Mouse (Mus musculus) cerebellum, postnatal 10 days (tissue): ENCODE results near the gene Mrps23.

Source experiments
- DNase-seq, 2 experiments: peaks; one replicate each; pipeline ENCODE4 v3.0.0; 2021; ENCODE audit warnings: mixed read lengths in 2 of 2

Mrps23 gene

DNA sequence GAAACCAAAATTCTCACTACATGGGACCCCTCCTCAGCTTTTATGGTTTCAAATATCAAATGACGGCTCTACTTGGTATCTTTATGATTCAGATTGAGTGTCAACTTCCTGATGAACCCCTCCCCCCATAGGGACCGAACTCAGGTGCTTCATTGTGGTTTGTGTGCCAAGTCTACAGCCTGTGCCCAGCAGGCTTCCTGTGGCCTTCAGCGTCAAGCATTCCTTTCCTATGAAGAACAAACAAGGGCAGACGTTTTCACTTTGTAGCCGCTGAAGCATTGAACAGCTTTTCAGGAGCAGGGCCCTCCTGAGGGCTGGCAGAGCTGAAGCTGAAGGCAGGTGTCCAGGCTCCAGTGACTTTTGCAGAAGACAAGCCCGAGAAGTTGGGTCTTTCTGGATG lies 9.6 kb downstream of the Mrps23 start:
- DNase-seq = peak; percentile 63 to 66

DNA sequence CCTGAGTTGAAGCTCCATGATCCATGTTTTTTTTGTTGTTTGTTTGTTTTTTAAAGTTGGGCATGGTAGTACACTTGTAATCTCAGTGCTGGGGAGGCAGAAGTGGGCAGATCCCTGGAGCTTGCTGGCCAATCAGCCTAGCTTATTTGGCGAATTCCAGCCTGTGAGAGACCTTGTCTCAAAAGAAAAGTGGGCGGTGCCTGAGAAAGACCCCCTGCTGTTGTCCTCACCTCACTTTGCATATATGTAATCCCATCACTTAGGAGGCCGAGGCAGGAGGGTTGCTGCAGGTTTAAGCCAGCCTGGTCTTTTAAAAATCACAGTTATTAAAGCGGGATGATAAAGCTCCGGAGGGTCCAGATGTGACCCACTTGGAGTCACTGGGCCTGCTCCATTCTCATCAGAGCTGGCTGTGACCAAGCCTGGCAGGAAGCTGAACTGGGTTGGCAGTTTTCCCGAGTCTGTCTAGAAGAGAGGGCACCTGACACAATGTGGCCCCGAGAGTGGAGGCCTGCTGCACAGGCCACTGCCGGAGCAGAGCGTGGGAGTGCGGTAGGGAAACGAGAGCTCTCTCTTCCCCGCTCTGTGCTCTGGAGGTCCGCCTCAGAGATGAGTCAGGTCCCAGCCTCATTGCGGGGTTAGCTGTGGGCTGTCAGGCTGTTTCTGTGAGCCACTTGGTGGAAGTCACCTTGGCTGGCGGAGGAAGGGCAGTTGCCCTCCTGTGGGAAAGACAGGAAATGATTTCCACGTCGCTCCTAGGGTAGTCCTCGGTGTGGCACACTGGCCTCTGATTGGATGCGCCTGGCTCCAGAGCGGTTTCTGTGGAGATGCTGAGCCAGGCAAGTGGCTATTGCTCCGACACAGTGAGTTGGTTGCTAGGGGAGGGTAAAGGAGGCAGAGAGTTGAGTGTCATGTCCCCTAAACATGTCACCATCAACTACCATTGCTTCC lies 11.0 kb downstream of the Mrps23 start:
- DNase-seq = peak; percentile 85 to 87

DNA sequence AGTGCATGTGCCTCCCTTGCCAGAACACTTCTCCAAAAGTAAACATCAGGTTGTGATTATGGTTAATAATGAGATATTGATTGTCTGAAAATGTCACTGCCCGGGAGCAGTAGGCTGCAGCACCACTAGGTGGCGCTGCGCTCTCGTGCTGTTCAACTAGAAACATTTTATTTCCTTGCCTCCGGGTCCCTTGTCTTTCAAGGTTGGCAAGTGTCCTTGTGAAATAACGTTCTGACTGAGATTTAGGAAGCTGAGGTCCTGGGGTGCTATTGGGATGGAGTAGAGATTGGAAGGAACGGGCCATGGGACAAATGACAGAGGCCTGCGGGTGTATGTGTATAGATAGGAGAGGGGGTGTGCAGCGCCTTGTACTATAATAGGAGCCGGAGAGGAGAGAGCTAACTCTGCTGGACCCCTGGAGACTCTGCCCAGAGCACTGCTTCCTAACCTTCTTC lies 12.1 kb downstream of the Mrps23 start:
- peak; percentile 86 to 90 for DNase-seq

DNA sequence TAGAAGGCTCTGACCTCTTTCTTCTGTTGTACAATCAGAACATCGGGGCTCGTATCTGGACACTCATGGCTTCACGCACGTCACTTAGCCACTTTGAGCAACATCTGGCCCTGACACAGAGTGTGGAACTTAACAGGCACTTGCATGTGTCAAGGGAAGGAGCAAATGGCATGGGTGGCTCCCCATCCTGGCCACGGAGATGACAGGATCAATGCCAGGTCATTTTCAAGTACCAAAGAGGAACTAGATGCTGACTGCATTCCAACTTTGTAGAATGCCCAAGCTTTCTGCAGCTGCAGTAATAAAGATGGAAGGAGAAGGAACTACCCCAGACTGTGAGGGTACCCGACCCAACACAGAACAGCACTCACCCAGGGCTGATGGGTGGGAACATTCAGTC lies 14.0 kb downstream of the Mrps23 start:
- DNase-seq = no peak

DNA sequence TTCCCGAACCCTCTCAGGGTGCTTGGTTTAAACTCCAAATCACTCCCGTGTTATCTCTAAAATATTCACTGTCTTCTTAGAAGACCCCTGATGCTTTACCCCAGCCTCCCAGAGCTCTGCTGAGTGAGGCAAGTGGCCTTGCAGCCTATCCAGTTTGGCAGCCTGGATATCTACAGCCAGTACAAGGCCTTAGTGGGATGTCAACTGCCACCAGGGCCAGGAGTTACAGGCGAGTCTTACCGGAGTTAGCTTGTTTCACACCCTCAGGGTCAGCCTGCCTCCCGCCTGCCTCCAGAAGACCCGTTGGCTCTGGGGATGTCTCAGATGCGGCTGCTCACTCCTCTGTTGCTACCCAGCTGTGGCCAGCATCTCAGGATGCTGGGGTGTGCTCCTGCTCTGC lies 14.4 kb downstream of the Mrps23 start:
- DNase-seq = no peak

DNA sequence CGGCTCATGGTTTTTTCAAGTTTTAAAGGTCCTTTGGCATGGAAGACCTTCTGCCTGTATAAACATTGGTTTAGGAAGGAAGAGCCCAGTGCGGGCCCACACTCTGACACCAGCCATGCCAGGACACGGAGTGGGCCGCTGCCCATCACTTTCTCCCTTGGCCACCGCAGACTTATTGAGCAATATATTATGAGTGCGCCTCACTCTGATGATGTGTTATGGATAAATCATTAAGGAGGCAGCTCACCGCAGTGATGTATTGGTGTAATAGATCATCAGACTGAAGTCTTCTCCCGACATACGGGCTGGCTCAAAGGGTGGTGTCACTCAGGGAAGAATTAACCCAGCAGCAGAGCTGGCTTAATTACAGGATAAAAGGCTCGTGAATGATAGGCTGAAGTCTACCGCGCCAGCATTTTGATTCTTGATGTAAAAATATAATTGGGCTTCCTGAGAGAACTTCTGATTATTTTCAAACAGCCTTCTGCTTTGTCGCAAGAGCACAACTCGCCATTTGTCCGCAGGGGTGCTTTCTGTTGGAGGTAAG lies 17.8 kb downstream of the Mrps23 start:
- no peak for DNase-seq

DNA sequence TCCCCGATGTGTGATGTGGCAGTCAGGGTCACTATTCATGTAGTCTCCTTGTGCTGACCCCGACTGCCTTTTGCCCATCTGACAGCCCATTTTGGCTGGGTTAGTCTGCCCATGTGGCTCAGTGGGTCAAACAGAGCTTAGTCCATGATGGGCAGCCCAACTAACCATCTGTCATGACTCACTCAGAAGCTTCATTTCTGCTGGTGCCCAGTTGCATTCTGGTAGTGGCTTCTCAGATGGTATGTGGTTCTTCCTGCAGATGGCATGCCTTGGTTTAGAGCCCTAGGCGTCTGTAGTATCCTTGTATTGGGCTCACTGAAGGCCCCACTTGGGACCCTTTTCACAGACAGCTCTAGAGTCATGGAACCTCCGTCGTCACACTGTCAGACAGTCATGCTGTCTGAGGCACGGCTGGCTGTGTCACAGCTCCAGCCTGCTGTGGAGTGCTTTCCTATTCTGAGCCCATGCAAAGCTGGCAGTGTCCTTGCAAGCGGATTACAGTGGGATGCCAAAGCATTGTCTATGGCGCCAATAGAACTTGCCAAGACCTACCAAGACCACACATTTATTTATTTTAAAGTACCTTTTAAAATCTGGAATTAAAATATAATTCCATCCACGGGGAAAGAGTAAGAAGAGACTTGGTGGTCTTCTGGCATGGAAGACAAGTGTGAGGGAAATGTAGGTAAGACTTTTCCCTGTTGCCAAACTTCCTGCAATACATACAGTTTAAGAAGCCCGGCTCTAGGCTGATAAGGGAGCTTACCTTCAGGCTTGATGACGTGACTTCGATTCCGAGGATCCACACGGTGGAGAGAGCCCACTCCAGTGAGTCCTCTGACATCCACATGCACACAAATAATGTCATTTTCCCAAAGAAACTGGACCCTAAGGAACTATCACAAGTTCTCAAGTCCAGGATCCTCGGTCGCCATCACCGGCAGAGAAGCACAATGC lies 23.1 kb downstream of the Mrps23 start:
- peak; percentile 71 to 75 for DNase-seq

DNA sequence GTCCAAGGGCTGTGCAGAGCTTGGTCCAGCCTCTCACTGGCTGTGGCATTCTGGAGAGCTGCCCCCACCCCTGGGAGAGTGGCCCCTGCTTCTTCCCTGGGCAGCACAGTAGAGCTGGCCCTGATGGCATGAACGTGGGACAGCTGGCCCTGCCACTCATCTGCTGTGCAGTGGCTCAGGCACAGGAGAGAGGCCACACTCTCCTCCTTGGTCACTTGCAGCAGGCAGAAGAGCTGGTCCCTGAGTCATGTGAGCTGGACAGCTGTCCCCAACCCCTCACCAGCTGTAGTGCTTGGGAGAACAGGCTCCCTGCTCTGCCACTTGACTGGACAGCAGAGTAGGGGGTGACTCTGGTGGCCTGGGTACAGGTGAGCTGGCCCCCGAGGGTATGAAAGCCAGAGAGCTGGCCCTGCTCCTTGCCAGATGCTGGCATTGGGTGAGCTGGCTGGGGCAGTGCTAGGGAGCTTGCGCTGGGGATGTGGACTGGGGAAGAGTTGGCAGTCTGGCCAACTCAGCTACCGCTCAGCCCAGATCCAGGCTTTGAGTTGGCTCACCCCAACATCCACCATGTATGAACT lies 27.1 kb downstream of the Mrps23 start:
- peak; percentile 50 to 59 for DNase-seq

DNA sequence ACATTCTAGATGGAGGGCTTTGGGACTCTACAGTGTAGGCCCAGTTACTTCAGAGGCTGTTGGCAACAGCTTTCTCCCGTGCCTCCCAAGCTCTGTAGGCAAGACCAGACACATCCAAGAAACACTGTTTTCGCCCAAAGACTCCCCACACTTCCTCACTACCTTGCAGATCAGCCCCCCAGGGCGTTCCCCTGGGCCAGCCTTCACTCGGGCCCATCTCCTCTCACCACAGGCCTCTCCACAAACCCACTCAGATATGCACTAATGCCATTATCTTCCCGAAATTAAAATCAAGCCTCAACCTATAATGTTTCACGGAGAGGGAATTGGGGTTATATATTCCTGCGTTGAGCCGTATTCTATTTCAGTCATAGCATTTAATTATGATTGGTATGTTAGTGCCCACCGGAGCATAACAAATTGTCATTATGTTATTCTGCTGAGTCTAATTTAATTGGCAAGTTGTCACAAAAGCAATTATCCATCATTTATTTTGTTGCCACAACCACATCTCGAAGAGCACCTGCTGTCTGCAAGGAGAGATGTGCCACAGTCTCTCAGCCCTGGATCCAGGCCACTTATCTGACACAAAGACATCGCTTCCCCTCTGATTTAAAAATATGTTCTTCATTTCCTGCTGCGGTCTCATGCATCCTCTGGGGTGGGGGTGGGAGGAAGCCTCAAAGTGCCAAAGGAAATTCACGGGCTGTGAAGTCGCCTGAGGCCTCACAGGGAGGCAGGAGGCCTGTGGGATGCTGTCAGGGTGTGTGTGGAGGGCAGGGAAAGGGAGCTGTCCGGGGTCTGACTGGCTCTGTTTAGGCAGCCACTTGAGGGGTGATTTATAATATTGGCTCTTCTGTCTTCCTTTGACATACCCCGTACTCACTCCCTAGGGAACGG lies 29.6 kb downstream of the Mrps23 start:
- peak; percentile 62 to 71 for DNase-seq

DNA sequence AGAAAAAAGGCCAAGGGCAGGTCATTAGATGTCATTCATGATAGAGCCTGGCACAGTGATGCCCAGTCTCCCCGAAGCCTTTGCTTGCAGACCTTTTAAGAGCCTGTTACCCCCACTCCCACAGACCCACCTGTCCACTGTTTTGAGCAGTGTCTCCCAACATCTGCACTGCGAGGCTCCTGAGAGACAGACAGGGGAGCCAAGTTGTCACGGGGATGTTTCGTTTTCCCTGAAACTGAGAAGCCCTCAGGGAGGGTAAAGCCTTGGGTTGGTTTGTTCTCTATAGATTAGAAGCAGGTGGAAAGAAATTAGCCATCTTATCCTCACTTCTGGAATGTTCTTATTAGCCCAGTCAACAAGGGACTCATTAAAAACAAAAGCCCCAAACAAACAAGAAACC lies 30.6 kb downstream of the Mrps23 start:
- no peak for DNase-seq

DNA sequence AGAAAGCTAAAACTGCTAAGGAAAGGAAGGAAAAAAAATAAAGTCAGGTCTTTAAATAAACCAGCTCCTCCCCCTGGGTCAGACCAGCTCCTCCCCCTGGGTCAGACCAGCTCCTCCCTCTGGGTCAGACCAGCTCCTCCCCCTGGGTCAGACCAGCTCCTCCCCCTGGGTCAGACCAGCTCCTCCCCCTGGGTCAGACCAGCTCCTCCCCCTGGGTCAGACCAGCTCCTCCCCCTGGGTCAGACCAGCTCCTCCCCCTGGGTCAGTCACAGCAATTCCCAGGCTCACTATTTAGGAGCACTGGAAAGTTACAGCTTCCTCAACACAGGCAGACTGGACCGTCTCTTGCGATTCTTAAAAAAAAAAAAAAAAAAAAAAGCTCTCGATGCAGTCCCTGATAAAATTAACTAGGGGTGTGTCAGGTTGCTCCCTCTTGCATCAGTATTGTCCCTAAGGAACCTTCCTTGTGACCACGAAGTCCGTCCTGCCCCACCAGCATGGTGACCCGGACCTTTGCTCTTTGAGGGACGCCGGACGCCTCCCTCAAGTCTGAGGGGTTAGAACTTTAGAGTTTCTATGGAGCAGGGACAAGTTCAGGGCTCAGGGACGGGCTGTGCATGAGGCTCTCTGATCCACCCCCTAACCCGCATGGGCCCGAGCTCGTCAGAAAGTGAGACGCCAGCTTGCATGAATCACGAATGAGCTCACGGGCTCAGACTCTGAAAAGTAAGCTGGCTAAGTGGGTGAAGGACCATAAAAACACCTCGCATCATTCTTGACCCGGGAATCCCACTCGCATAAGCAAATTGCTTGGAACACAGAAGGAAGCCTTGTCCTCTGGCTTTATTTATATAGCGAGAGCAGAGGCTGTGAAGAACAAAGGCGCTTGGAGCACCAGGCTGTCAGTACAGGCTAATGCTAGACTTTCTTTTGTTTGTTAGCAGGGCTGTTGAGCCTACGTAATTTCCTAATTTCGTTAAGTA lies 31.3 kb downstream of the Mrps23 start:
- DNase-seq = no peak

DNA sequence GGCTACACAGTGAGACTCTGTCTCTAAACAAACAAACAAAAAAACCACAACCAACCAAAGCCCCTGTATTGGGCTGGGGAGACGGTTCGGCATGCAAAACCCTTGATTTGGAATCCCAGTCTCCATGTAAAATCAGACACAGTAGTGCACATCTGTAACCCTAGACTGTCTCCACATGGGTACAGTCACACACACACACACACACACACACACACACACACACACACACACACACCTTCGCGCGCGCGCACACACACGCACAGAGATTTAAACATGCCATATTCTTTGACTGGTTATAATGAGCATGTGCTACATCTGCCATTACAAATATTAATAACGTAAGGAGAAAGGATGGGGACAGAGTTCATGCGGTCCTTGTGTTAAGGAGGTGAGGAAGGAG lies 36.1 kb downstream of the Mrps23 start:
- no peak for DNase-seq

DNA sequence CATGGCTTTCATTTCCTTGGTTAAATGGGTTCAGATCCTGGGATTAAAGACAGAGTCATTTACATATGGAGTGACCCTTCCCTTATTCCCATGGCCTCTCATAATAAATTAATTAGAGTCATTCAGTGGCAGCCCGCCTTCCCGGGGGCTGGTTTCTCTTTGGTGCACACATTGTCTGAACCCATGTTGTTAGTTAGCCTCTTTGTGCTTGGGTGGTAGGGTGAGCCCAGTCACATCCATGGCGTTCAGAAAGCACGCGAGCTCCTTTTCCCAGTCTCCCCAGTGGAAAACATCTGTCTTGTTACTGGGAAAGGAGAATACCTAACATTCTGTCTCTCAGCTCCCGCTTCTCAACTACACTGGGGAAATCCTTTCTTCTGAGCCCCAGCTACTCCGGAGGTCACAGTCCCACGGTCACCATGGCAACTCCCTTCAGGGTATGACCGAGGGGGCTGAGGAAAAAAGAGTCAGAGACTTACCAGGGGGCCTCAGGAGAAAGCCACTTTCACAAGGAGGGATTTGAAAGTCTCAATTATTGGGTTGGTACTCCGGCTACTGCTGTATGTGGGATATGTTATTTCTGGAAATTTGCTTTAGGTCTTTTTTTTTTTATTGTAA lies 36.7 kb downstream of the Mrps23 start:
- no peak for DNase-seq

DNA sequence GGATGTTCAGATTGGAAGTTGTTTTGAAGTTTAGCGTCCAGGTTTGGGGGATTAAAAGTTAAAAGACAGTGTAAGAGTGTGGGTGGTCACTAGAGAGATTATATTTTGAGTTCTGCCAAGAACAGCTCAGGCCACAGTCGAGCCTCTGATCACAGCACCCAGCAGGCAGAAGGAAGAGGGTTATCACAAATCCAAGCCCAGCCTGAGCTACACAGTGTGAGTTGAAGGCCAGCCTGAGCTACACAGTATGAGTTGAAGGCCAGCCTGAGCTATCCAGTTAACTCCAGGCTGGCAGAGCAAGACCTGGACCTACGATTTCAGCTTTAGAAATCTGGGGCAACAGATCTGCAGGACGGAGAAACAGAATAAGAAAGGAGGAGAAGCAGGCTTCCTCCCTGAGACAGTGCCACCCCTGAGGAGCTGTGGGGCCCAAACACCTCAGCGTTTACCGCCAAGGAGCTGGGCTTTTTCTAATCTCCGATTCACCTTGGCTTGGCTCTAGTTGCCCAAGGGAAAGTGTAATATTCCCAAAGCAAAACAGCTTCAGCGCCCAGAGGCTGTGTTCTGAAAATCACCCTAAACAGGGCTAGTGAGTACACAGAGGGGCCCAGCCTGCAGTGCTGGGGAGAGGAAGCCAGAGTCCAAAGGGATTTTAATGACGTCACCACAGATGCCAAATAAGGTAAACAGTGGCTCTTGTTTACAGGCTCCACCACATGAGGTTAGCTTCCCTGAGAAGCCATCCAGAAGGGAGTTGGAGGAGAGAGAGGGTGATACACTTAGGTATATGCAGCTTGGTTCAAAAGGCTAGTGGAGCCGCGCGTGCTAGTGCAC lies 37.5 kb downstream of the Mrps23 start:
- DNase-seq = no peak

DNA sequence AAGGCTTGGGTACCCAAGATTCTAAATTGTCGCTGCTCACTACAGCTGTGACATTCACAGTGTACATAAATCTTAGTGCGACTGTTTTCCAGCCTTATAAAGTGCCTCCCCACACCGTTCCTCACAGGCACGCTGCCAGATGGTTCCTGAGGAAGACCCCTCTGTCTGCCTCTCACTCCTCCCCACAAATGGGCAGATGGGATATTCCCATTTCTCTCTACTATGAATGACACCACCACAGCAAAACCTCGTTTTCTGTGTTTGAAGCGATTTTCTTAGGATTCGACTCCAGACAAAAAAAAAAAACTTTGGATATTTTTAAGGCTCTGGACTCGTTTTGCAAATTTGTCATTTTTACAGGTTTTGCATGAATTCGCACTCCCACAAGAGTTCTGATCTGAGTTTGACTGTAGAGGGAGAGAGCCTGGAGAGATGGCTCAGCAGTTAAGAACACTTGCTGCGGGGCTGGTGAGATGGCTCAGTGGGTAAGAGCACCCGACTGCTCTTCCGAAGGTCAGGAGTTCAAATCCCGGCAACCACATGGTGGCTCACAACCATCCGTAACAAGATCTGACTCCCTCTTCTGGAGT lies 41.5 kb downstream of the Mrps23 start:
- DNase-seq = peak in 1 of 2 experiments; percentile 43

DNA sequence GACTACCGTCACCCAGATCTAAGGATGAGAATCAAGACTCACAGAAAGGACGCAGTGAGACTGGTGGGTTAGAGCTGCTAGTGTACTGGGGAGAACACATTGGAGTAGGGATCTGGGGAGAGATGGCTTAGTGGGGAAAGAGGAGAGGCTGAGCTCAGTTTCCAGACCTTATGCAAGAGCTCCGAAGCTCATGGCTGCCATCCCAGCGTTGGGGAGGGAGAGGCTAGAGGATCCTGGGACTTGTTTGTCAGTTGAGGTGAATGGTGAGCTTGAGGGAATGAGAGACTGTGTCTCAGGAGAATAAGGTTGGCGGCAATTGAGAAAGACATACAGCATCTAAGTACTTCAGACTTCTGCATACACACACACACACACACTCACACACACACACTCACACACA lies 44.4 kb downstream of the Mrps23 start:
- DNase-seq = no peak

DNA sequence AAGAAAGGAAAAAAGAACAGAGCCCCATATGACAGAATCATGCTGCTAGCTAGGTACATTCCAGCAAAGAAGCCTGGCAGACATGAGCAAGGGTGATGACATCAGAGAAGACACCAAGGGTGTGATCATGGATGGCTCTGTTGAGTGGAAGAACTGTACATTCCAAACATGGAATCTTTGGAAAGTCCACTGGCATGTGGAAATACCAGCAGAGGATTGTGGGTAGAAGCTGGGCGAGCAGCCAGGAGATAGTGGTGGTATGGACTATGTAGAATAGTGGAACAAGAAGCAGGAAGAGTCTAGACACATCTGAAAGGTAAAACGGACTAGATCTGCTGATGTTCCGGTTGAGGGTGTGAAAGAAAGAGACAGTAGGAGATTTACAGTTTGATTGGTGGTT lies 46.4 kb downstream of the Mrps23 start:
- no peak for DNase-seq

DNA sequence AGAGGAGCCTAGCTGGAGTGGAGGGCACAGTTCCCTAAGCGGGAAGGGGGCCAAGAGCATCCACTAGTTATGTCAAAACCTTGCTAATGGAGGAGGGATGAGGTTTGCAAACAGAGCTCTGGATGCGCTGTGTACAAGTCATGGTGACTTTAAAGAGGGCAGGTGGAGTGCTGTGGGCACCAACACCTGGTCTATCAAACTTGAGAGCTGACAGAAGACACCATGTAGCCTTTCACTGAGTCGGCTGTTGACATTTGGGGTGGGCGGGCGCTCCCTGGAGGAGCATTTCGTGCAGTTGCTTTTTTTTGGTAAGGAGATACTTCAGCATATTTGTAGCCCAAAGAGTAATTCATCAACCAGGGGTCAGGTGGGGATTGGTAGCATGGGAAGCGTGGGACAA lies 47.1 kb downstream of the Mrps23 start:
- DNase-seq = no peak
